Mouse (Mus musculus) c-Kit-positive CD71-positive TER-119-negative erythroid progenitor cells, embryonic 14.5 days (primary cell): Measurements from ENCODE around the gene Galnt7.

Source experiments
- DNase-seq: peaks from one replicate; pipeline ENCODE4 v3.0.0-alpha.2; 2013; ENCODE audit warnings: low read depth

The Galnt7 gene

GRCm38 (mm10) chr8:57628787-57629664 lies 23.8 kb downstream of the Galnt7 start:
- DNase-seq: peak; percentile 35

DNA sequence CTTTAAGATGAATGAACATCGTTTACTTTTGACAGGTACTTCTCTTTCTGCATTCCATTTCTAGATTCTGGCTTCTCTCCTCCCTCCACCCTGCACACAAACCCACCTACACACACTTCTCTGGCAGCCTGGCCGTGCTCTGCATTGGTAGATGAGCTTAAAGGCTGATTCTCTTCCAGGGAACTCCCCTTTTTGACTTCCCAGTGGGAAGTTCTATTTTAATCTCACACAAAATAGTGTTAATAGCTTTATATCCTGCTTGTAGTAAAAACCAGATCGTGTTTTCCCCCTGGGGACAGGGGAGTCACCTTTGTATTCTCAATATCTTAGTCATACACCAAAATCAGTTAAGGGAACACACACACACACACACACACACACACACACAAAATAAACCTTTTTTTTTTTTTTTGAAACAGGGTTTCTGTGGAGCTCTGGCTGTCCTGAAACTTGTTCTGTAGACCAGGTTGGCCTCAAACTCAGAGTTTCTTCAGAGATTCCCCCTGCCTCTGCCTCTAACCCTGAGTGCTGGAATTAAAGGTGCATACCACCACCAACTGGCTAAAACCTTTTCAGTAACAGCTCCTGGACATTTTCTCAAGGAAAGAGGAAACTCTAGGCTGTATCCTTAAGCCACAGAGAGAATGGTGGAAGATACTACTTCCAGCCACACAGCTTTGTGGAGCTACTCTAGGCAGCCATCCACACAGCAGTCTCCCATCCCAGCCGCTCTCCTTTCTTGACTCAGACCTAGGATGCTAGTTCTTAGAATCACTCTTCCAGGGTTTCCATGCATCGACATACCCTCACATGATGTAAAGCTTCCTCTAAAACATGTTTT lies 24.7 kb downstream of the Galnt7 start:
- no peak for DNase-seq

- no peak for DNase-seq
These were observed 28.9 kb downstream of the Galnt7 start for GRCm38 (mm10) chr8:57623955-57624354.

DNA sequence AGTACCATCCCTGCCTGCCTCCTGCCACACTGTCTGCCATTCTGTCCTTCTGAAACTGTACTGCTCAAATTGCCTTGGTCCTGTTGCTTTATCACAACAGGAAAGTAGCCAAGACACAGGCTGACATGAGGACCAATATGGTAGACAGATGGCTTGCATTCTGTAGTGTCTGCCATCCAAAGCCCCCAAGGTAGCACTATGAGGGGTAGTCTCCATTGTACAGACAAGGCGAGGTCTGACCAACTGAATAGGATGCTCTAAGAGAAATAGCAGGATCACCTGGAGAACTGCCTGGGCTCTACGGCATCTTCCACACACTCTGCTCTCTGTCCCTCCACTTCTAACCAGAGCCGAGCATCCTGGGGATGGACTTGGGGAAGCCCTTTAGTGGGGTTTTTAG lies 29.8 kb downstream of the Galnt7 start:
- no peak for DNase-seq

GRCm38 (mm10) chr8:57616965-57617364 lies 35.9 kb downstream of the Galnt7 start:
- DNase-seq: no peak

DNA sequence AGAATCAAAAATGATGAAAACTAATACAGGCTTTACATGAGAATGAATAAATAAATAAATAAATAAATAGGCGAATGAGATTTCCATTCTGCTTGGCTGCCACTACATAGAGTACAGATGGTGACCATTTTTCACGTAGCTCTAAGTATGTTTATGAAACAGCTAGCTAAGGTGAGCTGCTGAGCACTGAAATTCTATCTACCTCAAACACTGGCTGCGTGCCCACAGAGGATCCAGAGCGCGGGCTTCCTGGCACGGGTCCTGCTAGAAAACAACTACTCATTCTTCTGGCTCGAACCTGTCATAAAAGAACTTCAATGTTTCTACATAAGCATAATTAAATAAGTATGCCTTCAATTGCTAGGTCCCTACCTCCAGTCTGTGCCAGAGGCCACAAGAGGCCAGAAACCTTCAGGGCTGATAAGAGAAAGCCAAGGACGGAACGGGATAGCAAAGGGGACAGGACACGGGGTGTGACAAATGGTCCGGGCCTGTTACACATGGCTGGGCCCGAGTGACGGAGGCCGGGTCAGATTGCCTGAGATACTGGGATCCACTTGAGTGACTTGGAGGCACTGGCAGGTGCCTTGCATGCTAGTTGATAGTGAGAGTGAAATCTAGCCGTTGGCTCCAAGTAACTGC lies 37.7 kb downstream of the Galnt7 start:
- DNase-seq: no peak

DNA sequence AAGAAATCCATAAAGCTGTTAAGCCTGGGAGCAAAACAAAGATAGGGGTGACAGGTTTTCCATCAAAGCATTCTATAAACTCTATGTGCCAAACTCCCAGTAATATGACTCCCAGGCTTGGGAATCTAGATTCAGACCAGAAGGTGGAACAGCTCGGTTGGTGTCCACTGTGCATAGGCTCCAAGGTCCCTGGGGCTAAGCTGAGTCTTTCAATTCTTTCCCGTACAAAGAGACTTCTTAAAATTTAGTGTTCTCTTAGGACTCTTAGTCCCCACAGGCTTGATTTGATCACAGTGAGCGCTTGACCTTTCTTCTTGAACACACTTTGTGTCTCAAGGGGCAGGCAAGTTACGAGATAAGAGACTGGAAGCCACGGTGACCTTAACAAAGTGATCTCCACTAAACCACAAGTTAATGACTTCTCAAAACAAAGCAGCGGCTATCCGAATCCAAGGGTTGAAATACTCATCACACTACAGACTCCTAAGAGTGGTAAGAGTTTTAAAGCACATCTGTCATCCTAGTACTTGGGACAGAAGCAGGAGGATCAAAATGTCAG lies 41.3 kb downstream of the Galnt7 start:
- no peak for DNase-seq

- DNase-seq: no peak
These were observed 42.0 kb downstream of the Galnt7 start for GRCm38 (mm10) chr8:57610706-57611418.

DNA sequence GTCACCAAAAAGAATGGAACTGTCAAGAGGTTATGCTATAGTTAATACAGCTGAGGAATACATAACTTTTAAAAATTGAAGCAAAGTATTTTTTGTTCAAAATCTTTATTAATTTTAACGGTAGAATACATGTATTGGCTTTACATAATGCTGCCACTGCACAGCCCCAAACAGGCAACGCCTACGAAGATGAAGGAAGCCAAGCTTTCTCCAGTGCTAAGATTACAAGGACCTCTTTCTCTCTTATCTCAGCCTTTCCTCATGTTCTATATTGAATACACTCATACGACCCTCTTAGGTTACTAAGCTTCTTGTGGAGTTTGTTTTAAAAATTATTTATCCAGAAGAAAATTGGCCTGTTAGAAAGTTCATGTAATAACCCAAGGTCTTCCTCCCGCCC lies 50.3 kb downstream of the Galnt7 start:
- no peak for DNase-seq

DNA sequence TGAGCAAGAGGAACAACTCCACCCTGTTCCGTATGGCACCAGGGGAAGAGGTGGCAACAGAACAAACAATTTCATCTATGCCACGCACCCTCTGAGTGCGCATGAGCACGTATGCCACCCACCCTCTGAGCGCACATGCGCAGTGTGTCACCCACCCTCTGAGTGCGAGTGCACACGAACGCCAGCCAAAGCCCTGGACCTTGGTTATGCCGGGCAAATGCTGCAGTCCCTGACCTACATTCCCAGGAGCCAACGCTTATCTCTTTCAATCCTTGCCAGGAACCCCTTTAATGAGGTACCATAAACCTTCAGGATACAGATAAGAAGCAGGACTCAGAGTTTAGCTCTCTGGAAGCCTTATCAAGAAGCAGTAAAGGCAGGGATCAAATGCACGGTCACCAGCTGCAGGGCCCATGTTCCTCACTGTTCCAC lies 50.8 kb downstream of the Galnt7 start:
- no peak for DNase-seq

DNA sequence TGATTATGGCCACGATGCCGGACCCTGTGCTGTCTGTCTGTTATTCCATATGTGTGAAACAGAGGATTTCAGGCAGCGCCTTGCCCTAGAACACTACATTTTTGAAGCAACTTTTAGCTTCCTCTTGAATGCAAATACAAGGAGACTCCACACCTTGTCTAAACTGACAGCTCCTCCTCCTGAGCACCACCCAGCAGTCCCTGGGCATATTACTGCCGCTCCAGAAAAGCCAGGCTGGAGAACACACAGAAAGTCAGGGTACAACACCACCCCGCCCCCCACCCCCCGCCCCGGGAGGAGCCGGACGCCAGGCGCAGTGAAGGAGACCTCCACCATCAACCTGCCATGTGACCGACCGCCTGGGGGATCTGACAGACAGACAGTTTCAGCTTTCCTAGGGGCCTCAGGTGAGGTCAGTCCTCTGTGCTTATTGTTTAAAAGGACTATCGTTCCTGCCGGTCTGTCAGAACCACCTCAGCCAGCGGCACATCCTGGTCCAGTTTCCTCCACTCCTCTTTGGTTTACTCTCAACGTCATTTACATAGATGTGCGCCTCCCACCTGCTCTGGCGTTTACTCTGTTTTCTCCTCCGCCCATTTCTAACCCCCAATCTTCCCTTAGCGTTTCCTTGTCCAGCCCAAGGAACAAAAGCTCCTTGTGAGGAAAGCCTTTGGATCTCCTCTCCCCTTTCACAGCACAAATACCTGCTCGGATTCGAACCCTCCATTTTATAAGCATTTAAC lies 52.8 kb downstream of the Galnt7 start:
- no peak for DNase-seq

DNA sequence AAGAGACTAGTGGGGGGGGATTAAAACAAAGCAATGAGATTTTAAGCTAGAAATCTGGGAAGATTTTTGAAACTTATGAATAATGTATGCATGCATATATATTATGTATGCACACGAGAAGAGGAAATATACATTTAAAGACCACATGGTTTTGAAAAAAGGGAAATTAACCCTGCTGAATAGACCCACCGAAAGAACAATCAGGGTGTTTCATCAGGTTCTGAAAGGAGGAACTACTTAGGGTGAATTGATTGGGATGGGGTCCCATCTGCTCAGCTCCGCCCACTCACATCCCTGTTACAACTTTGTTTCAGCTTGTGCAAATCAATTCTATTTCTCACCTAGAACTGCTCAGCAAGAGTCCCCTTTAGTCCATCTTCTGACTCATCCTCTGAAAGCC lies 57.0 kb downstream of the Galnt7 start:
- no peak for DNase-seq

GRCm38 (mm10) chr8:57594175-57594885 lies 58.5 kb downstream of the Galnt7 start:
- DNase-seq: no peak

DNA sequence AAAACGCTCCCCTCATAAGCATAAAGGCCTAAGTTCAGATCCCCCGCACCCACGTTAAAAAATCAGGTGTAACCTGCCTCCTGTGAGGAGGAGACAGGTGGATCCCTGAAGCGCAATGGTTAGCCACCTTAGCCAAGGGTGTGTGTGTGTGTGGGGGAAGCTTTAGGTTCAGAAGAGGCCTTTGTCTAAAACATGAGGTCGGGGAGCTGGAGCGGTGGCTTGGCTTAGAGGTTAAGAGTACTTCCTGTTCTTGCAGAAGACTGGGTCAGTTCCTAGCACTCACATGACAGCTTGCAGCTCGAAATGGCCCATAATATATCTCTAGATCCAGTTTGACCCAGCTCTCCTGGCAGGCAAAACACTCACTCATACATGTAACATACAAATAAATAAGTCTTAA lies 60.2 kb downstream of the Galnt7 start:
- no peak for DNase-seq

DNA sequence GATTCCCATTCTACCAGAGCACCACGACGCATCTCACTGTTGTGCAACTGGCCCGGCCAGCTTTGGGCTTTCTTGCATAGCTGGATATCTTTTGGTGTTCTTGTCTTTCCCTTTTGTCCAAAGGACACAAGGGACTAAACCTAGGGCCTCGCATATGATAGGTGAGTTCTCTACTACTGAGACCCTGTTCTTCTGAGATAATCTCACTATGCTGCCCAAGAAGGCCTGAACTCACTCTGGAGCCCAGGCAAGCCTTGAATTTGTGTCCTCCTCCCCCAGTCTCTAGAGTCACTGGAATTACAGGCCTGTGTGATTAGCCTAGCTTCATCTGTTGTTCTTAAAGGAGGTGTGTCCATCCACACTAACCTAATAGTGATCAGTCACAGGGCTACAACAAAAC lies 61.2 kb downstream of the Galnt7 start:
- DNase-seq: no peak

DNA sequence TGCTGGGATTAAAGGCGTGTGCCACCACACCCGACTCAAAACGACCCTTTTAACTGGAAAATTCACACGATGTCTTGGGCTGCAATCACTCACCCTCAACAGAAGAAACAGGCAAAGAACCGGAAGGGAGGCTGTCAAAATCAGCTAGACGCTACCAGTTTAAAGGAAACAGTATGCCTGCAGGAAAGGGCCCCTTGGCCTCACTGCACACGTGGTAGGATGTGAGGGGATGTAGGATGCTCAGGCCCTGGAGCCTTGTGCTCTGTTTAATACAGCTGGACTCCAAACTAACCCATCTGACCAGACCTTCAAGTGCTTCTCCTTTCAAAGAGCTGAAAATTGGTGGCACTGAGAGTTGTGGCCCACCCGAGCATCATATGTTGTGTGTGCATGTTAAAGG lies 62.8 kb downstream of the Galnt7 start:
- DNase-seq: no peak

- DNase-seq: no peak
These were observed 63.7 kb downstream of the Galnt7 start for GRCm38 (mm10) chr8:57589176-57589575.

DNA sequence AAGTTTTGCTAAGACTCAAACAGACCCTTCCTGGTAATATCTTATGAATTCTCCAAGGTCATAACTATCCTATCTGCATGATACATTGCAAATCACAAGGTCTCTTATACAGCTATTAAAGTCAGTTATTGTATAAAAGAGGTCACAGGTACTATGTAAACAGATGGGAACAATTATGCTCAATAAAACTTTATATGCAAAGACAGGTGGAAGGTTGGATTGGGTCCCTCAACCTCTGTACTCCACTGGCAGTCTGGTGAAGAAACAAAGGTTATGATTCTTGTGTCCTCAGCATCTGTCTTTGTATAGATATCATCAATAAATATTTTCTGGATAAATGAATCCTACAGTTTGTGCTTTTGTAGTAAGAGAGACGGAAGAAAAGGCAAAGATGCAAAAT lies 64.2 kb downstream of the Galnt7 start:
- DNase-seq: no peak

DNA sequence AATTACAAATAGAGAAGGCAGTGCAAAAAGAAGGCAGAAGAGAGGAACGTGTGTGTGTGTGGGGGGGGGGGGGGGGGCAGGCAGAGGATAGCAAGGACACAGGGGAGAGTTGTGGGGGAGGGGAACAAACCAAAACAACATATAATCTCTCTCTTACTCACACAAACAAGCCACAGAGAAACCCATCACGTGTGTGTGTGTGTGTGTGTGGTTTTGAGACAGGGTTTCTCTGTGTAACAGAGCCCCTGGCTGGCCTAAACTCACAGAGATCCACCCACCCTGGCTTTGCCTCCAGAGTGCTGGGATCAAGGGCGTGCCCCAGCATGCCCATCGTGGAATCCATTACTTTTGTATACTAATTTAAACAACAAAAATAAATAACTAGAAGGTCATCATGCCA lies 66.2 kb downstream of the Galnt7 start:
- no peak for DNase-seq

DNA sequence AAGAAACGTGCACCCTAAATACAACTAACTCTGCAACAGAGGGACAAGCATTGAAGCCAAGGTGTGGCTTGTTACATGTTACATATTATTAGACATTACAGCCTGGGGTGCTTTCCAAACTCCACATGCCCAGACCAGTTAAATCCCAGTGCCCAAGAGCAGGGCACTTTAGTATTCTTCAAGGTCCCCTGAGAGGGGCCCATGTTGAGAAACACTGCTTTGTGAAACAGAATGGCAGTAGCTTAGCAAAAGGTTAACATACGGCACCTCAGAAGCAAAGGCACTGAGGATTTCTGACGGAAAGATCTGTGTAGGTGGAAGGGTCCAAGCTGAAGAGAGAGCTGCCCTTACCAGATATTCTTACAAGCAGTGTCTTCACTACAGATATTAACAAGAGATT lies 67.0 kb downstream of the Galnt7 start:
- no peak for DNase-seq

GRCm38 (mm10) chr8:57585128-57585442 lies 67.7 kb downstream of the Galnt7 start:
- no peak for DNase-seq
